Mouse (Mus musculus) cerebellum, postnatal 25 days (tissue): ENCODE measurements around the gene Zbtb38.
A peak's percentile ranks its signal among the peaks of the same experiment; 100 is the strongest.

Source experiments
- DNase-seq, 2 experiments: peaks; one replicate each; pipeline ENCODE4 v3.0.0; 2021; ENCODE audit warnings: mixed read lengths in 2 of 2

Zbtb38 gene

GRCm38 (mm10) chr9:96752603-96753114 lies at the start of gene Zbtb38:
TSS of gene Zbtb38 (minus strand) at chr9:96752831.
- peak; percentile 55 to 73 for DNase-seq

- DNase-seq: no peak
Measured at GRCm38 (mm10) chr9:96800131-96800825, 47.6 kb upstream of the Zbtb38 start.

GRCm38 (mm10) chr9:96797311-96797710 lies 44.7 kb upstream of the Zbtb38 start:
- no peak for DNase-seq

DNA sequence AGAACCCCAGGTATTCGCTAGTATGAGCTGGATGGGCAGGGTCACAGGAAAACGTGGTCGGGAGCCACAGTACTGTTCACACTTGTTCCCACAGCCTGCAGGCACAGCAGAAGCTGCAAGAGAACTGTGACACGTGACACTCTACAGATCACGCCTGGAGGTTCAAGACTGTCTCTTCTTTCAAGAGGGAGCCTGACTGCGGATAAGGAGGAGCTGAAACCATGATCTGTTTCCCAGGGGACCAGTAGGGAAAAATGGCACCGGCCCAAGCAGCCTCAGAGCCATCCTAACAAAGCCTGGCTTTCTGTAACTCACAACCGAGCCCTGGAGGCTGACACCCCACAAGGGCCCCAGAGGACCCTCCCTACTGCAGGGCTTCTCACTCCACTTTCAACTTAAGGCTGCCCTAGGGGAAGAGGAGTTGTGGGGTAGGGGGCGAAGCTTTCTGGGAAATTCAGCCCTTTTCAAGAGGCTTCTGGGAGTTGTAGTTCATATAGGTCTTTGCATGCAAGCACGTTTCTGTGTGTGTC lies 42.8 kb upstream of the Zbtb38 start:
- DNase-seq: peak; percentile 56 to 64

DNA sequence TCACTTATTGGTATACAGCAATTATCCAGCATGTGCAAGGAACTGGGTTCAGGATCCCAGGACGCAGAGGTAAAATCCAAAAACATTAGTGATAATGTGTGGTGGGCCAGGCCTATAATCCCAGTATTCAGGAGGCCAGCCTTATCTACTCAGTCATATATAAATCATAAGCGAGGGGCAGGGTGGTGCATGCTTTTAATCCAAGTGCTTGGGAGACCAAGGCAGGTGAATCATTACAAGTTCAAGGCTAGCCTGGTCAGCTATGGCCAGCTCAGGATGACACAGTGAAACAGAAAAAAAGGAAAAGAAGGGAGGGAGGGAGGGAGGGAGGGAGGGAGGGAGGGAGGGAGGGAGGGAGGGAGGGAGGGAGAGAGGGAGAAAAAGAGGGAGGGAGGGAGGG lies 42.0 kb upstream of the Zbtb38 start:
- DNase-seq: no peak

- no peak for DNase-seq
Measured at GRCm38 (mm10) chr9:96792543-96792942, 39.9 kb upstream of the Zbtb38 start.

DNA sequence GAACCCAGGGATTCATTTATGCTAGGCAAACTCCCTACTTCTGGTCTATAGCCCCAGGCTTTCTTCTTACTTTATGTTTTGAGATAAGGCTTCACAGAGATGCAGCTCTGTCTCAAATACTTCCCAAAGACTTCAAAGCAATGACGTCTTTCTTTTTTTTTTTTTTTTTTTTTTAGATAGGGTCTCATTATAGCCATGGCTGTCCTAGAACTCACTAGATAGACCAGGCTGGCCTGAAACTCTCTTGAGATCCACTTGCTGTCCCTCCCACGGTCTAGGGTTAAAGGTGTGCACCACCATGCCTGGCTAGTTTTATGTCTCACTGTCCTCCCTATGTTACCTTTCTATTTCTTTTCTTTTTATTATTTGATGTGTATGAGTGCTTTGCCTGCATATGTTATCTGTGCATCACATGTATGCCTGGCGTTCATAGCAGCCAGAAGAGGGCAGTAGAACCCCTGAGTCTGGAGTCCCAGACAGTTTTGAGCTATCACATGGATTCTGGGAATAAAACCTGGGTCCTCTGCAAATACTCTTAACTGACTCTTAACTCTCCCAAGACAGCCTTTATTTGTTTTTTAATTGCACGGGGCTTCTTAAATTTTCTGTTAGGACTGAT lies 37.9 kb upstream of the Zbtb38 start:
- DNase-seq: peak in 1 of 2 experiments; percentile 23

- DNase-seq: no peak
Measured at GRCm38 (mm10) chr9:96789906-96790305, 37.3 kb upstream of the Zbtb38 start.

DNA sequence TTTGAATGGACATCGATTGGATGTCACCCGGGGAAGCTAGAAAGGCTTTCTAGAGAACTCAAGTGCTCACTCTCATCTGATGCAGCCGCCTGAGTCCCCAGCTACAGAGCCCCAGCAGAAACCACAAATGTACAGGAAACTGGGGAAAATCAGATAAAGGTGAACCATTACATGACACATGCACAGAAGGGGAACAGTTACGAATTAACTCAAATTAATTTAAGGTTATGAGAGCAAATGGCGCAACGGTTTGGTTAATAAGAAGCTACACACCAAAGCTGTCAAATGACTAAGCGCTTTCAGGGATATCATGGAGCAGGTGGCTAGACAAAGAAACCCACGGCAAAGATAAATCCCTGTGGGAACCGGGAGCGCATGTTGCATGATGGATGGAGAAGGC lies 35.2 kb upstream of the Zbtb38 start:
- no peak for DNase-seq

GRCm38 (mm10) chr9:96785871-96786342 lies 33.3 kb upstream of the Zbtb38 start:
- DNase-seq: no peak

DNA sequence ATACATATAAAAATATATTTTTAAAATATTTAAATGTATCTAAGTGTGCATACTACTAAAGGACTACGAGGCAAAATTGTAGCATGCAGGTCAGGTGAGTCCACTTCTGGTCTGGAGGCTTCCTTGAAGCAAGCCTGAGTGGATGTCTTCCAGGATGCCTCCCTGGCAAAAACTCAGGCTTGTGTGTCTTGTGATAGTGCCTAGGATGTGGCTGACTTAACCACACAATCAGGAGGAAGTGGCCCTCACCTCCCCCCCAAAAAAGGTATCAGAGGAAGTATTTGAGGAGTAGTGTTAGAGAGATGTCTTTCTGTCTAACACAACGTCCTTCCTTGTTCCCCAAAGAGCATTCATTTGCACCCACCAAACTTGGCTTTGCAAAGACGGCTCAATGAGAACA lies 32.6 kb upstream of the Zbtb38 start:
- no peak for DNase-seq

DNA sequence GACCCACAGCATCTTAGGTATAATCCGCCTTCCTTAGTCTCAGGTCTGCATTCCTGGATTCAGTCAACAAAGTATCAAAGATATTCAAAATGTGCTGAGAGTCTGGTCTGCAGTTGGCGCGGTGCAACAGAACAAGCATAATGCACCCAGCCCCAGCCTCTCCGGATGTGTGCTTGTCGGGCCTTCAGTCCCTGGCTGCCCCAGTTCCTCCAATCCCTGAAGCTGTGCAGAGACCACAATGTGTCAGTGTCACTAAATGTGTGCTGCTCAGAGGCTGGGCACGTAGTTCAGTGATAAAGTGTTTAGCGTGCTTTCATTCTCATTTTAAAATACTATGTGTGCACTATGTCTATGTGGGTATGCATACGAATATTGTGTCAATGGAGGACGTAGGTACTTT lies 31.0 kb upstream of the Zbtb38 start:
- DNase-seq: no peak

- no peak for DNase-seq
Measured at GRCm38 (mm10) chr9:96783258-96783657, 30.6 kb upstream of the Zbtb38 start.

DNA sequence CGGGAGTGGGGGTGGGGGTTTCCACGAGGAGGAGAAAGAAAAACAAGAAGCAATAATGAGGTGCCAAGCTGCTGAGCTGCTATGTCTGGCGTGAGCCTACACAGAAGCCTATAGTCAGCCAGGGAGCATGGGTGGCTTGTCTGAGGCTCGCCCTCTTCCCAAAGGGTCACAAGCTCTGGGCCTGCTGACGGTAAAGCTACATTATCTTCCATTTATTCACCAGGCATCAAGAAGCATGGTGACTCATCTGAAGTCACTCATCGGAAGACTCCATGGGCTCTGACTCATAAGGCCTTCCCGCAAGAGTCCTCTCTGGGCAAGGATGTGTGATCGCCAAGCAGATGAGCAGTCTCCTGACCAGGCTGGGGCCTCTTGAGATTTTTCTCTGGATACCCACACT lies 29.4 kb upstream of the Zbtb38 start:
- DNase-seq: no peak

DNA sequence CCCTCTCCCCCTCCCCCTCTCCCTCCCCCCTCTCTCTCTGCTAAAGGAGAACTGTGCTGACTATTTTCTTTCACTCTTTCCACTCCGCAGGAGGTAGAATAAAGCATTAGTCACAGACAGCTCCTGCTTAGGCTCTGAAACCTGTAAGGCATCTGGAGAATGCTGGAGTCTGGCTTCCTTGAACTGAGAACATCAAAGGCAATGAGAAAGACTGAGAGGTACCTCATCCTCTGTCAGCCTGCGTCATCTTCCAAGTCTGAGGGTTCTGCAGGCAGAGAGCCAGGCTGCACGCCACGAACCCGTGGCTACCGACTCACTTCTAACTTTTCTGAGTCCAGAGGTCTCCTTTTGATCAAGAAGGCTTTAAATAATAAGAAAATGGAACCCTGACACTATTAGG lies 20.5 kb upstream of the Zbtb38 start:
- no peak for DNase-seq

DNA sequence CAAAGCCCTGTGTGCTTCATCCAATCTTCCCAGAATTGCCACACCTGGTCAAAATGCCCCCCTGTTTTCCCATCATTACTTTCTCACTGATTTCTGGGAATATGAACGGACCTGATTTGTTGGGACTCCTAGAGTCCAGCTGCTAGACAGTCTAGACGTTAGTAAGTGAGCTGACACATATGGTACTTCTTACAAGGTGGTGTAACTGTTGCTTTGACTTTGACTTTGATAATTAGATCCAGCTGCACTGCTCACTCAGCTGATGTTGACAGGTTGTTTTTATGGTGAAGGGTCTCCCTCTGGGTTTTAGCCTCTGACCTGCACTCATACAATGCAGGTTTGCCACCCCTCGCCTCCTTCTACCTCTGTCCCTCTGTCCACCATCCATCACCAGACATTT lies 17.8 kb upstream of the Zbtb38 start:
- no peak for DNase-seq

DNA sequence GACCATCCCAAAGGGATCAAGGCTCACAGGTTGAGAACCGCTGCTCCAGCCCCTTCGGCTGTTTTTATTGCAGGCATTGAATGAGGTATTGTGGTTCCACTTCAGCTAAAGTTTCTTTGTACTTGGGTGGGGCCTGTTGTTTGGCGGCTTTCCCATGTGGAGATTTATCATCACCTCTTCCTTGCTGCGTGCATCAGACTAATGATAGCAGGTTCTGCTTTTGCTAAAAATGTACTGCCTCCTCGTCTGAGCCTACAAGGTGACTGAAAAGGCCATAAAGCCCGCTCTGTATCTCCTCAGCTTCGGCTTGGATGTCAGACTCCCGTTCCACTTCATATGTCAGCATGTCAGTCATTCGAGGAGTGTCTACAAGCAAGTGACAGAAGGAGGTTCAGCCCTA lies 17.0 kb upstream of the Zbtb38 start:
- DNase-seq: no peak

- DNase-seq: no peak
Measured at GRCm38 (mm10) chr9:96767874-96768273, 15.2 kb upstream of the Zbtb38 start.

GRCm38 (mm10) chr9:96766078-96766477 lies 13.4 kb upstream of the Zbtb38 start:
- no peak for DNase-seq

- DNase-seq: no peak
Measured at GRCm38 (mm10) chr9:96765410-96765809, 12.8 kb upstream of the Zbtb38 start.

GRCm38 (mm10) chr9:96763847-96764631 lies 11.4 kb upstream of the Zbtb38 start:
- no peak for DNase-seq

DNA sequence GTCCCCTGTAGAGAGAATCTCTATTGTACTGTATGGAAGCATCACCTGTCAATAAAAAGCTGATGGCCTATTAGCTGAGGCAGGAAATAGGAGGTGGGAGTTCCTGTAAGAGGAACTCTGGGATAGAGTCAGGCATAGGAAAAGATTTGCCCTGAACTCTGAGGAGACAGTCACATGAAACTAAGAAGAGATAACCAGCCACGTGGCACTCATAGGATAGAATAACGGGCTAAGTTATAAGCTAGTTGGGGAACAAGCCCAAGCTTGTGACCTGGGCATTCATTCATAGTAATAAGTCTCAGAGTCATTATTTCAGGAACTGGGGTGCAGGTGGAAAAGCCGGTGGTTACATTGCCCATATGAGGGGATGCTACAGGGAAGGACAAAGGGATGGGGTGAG lies 10.4 kb upstream of the Zbtb38 start:
- DNase-seq: no peak
